Mouse (Mus musculus) forebrain, embryonic 16.5 days (tissue): ENCODE data around the gene Zfp800. TPM values are rescaled to one million over a fixed set of nuclear protein-coding genes. Genes with fewer than 3 reads are reported as not detected.

Experiments used
- ATAC-seq: fragments of 200-750 bp; cut with Nextera tagmentation; 2 replicates; pipeline ENCODE4 v1.8.0; 2017; ENCODE audit warnings: mild to moderate bottlenecking, moderate library complexity
- H3K27ac ChIP-seq: fragments of 300-500 bp; sonication (generic); 2 replicates; pipeline ENCODE4 v1.5.1; 2014; ENCODE audit warnings: low read length, control low read depth
- H3K27me3 ChIP-seq: fragments of 300-500 bp; sonication (generic); replicated peaks from 2 replicates; pipeline ENCODE4 v1.6.1; 2014; ENCODE audit warnings: low read length; ENCODE audit not compliant: control insufficient read depth, insufficient read depth
- H3K36me3 ChIP-seq: fragments of 300-500 bp; sonication (generic); 2 replicates; pipeline ENCODE4 v1.6.1; 2014; ENCODE audit not compliant: control insufficient read depth, insufficient read depth
- H3K4me1 ChIP-seq: fragments of 300-500 bp; sonication (generic); replicated peaks from 2 replicates; pipeline ENCODE4 v1.6.1; 2014; ENCODE audit warnings: low read length; ENCODE audit not compliant: control insufficient read depth, insufficient read depth
- H3K4me2 ChIP-seq: fragments of 300-500 bp; sonication (generic); 2 replicates; pipeline ENCODE4 v1.6.1; 2014; ENCODE audit warnings: mild to moderate bottlenecking, low read length, control low read depth
- H3K4me3 ChIP-seq: fragments of 300-500 bp; sonication (generic); replicated peaks from 2 replicates; pipeline ENCODE4 v1.5.1; 2014; ENCODE audit warnings: mild to moderate bottlenecking, low read length, control low read depth
- H3K9ac ChIP-seq: fragments of 300-500 bp; sonication (generic); replicated peaks from 2 replicates; pipeline ENCODE4 v1.6.1; 2014; ENCODE audit warnings: low read depth, low read length, control low read depth
- H3K9me3 ChIP-seq: fragments of 300-500 bp; sonication (generic); 2 replicates; pipeline ENCODE4 v1.6.1; 2016; ENCODE audit warnings: low read length; ENCODE audit not compliant: control insufficient read depth
- WGBS: fragments of 180-500 bp; shearing (Covaris S2); extraction: QIAGEN DNeasy Blood & Tissue Kit; methylation state at CpG from one replicate; pipeline ENCODE4 v1.1.7; 2014; 5-methylcytosine and 5-hydroxymethylcytosine counted together
- polyA plus RNA-seq: library from polyadenylated mRNA; unstranded; fragments of >200 nt; fragmentation: Nextera tagmentation; extraction: Ambion mirVana; gene quantifications from 2 replicates; pipeline ENCODE4 v1.2.1, GENCODE M21; 2015

Gene Zfp800
- polyA plus RNA-seq, 1 experiment from 2014 or later = 18.4 TPM

GRCm38 (mm10) chr6:28329002-28329596, 68.7 kb downstream of the Zfp800 start:
- WGBS = 71% methylated on average over 10 of the region's 10 CpGs
- Histone ChIP-seq H3K27ac (no peak overlapping the region), H3K27me3 (no peaks in the 10 kb centered on the region), H3K9ac (no peak overlapping the region), H3K4me2 (no peak overlapping the region), H3K36me3 (no peaks in the 10 kb centered on the region), H3K4me3 (no peak overlapping the region), H3K4me1 (no peaks in the 10 kb centered on the region), H3K9me3 (no peaks in the 10 kb centered on the region)
- no peak for ATAC-seq

- no peak overlapping the region for H3K9ac ChIP-seq
- no peak overlapping the region for H3K27ac ChIP-seq
- no peak overlapping the region for H3K4me3 ChIP-seq
- no peak overlapping the region for H3K4me2 ChIP-seq
- H3K36me3 ChIP-seq = no peaks in the 10 kb centered on the region
- H3K9me3 ChIP-seq = no peaks in the 10 kb centered on the region
- H3K4me1 ChIP-seq = no peaks in the 10 kb centered on the region
- no peak for ATAC-seq
- H3K27me3 ChIP-seq = no peaks in the 10 kb centered on the region
- 94% methylated on average over 3 of the region's 3 CpGs for WGBS
These were observed 71.1 kb downstream of the Zfp800 start for GRCm38 (mm10) chr6:28326720-28327119.

GRCm38 (mm10) chr6:28322399-28322798, 75.4 kb downstream of the Zfp800 start:
- H3K27ac ChIP-seq = no peak overlapping the region
- H3K36me3 ChIP-seq = no peaks in the 10 kb centered on the region
- no peaks in the 10 kb centered on the region for H3K9me3 ChIP-seq
- no peaks in the 10 kb centered on the region for H3K27me3 ChIP-seq
- no peak overlapping the region for H3K4me3 ChIP-seq
- H3K9ac ChIP-seq = no peak overlapping the region
- 92% methylated on average over 7 of the region's 7 CpGs for WGBS
- H3K4me1 ChIP-seq = peaks cover 4% of the 10 kb centered on the region; the same call in 1 of the 2 replicates
- ATAC-seq = no peak
- H3K4me2 ChIP-seq = no peak overlapping the region

- Histone ChIP-seq H3K27me3 (no peaks in the 10 kb centered on the region), H3K27ac (no peak overlapping the region), H3K9ac (no peak overlapping the region), H3K4me1 (peaks cover 4% of the 10 kb centered on the region; the same call in 1 of the 2 replicates), H3K36me3 (no peaks in the 10 kb centered on the region), H3K4me2 (no peak overlapping the region), H3K9me3 (no peaks in the 10 kb centered on the region), H3K4me3 (no peak overlapping the region)
- ATAC-seq = no peak
- WGBS = 75% methylated on average over 13 of the region's 13 CpGs
These were observed 78.0 kb downstream of the Zfp800 start for GRCm38 (mm10) chr6:28319648-28320270.

GRCm38 (mm10) chr6:28318820-28319573, 78.8 kb downstream of the Zfp800 start:
- H3K4me1 ChIP-seq = peaks cover 4% of the 10 kb centered on the region; the same call in 1 of the 2 replicates
- H3K9me3 ChIP-seq = no peaks in the 10 kb centered on the region
- no peaks in the 10 kb centered on the region for H3K27me3 ChIP-seq
- no peak overlapping the region for H3K4me3 ChIP-seq
- no peak for ATAC-seq
- WGBS = 65% methylated on average over 13 of the region's 13 CpGs
- no peak overlapping the region for H3K9ac ChIP-seq
- no peak overlapping the region for H3K4me2 ChIP-seq
- no peaks in the 10 kb centered on the region for H3K36me3 ChIP-seq
- no peak overlapping the region for H3K27ac ChIP-seq

- no peak overlapping the region for H3K4me3 ChIP-seq
- no peak overlapping the region for H3K4me2 ChIP-seq
- no peaks in the 10 kb centered on the region for H3K27me3 ChIP-seq
- WGBS = 73% methylated on average over 3 of the region's 3 CpGs
- no peaks in the 10 kb centered on the region for H3K9me3 ChIP-seq
- H3K9ac ChIP-seq = no peak overlapping the region
- peaks cover 4% of the 10 kb centered on the region; the same call in 1 of the 2 replicates for H3K4me1 ChIP-seq
- no peaks in the 10 kb centered on the region for H3K36me3 ChIP-seq
- ATAC-seq = peak; percentile 67; the same call in 1 of the 2 replicates
- no peak overlapping the region for H3K27ac ChIP-seq
These were observed 82.6 kb downstream of the Zfp800 start for GRCm38 (mm10) chr6:28315208-28315607.

- no peak overlapping the region for H3K4me3 ChIP-seq
- no peaks in the 10 kb centered on the region for H3K27me3 ChIP-seq
- no peak overlapping the region for H3K27ac ChIP-seq
- H3K36me3 ChIP-seq = no peaks in the 10 kb centered on the region
- no peak overlapping the region for H3K4me2 ChIP-seq
- no peaks in the 10 kb centered on the region for H3K4me1 ChIP-seq
- no peaks in the 10 kb centered on the region for H3K9me3 ChIP-seq
- ATAC-seq = no peak
- WGBS = 76% methylated on average over 2 of the region's 2 CpGs
- H3K9ac ChIP-seq = no peak overlapping the region
These were observed 85.7 kb downstream of the Zfp800 start for GRCm38 (mm10) chr6:28312067-28312466.

- ATAC-seq = no peak
- Histone ChIP-seq H3K4me2 (no peak overlapping the region), H3K36me3 (no peaks in the 10 kb centered on the region), H3K9ac (no peak overlapping the region), H3K4me3 (no peak overlapping the region), H3K27ac (no peak overlapping the region), H3K9me3 (no peaks in the 10 kb centered on the region), H3K4me1 (no peaks in the 10 kb centered on the region), H3K27me3 (no peaks in the 10 kb centered on the region)
These were observed 88.1 kb downstream of the Zfp800 start for GRCm38 (mm10) chr6:28309692-28310091.

- no peaks in the 10 kb centered on the region for H3K36me3 ChIP-seq
- H3K4me2 ChIP-seq = no peak overlapping the region
- H3K27me3 ChIP-seq = no peaks in the 10 kb centered on the region
- no peaks in the 10 kb centered on the region for H3K9me3 ChIP-seq
- H3K9ac ChIP-seq = no peak overlapping the region
- no peak for ATAC-seq
- H3K4me3 ChIP-seq = no peak overlapping the region
- no peaks in the 10 kb centered on the region for H3K4me1 ChIP-seq
- WGBS = 90% methylated on average over 3 of the region's 3 CpGs
- no peak overlapping the region for H3K27ac ChIP-seq
These were observed 88.9 kb downstream of the Zfp800 start for GRCm38 (mm10) chr6:28308929-28309328.
